Mouse (Mus musculus) embryonic facial prominence, embryonic 14.5 days (tissue): ENCODE data around the gene Psmg4. TPM values are rescaled to one million over a fixed set of nuclear protein-coding genes. Genes with fewer than 3 reads are reported as not detected.

Experiments used
- ATAC-seq: fragments of 200-750 bp; cut with Nextera tagmentation; 2 replicates; pipeline ENCODE4 v1.8.0; 2017; ENCODE audit warnings: low read depth, moderate number of reproducible peaks, moderate TSS enrichment
- DNase-seq: peaks from one replicate; pipeline ENCODE4 v3.0.0-alpha.2; 2015; ENCODE audit warnings: low spot score
- H3K27ac ChIP-seq: fragments of 300-500 bp; sonication (generic); replicated peaks from 2 replicates; pipeline ENCODE4 v1.5.1; 2014; ENCODE audit warnings: low read depth, mild to moderate bottlenecking, low read length, moderate library complexity
- H3K27me3 ChIP-seq: fragments of 300-500 bp; sonication (generic); replicated peaks from 2 replicates; pipeline ENCODE4 v1.6.1; 2014; ENCODE audit warnings: low read length; ENCODE audit not compliant: control insufficient read depth, insufficient read depth
- H3K36me3 ChIP-seq: fragments of 300-500 bp; sonication (generic); 2 replicates; pipeline ENCODE4 v1.6.1; 2014; ENCODE audit warnings: low read length, mixed read lengths; ENCODE audit not compliant: control insufficient read depth, insufficient read depth
- H3K4me1 ChIP-seq: fragments of 300-500 bp; sonication (generic); 2 replicates; pipeline ENCODE4 v1.6.1; 2014; ENCODE audit warnings: antibody characterized with exemption, low read length; ENCODE audit not compliant: control insufficient read depth, insufficient read depth
- H3K4me2 ChIP-seq: fragments of 300-500 bp; sonication (generic); 2 replicates; pipeline ENCODE4 v1.6.1; 2014; ENCODE audit warnings: low read depth, mild to moderate bottlenecking, low read length, moderate library complexity, mixed read lengths
- H3K4me3 ChIP-seq: fragments of 300-500 bp; sonication (generic); 2 replicates; pipeline ENCODE4 v1.5.1; 2014; ENCODE audit warnings: low read depth, mild to moderate bottlenecking, low read length
- H3K9ac ChIP-seq: fragments of 300-500 bp; sonication (generic); 2 replicates; pipeline ENCODE4 v1.6.1; 2014; ENCODE audit warnings: low read depth, mild to moderate bottlenecking, low read length, moderate library complexity, mixed read lengths
- H3K9me3 ChIP-seq: fragments of 300-500 bp; sonication (generic); 2 replicates; pipeline ENCODE4 v1.6.1; 2016; ENCODE audit warnings: low read length; ENCODE audit not compliant: control insufficient read depth
- WGBS: fragments of 180-500 bp; shearing (Covaris S2); extraction: QIAGEN DNeasy Blood & Tissue Kit; methylation state at CpG from one replicate; pipeline ENCODE4 v1.1.7; 2014; 5-methylcytosine and 5-hydroxymethylcytosine counted together
- polyA plus RNA-seq: library from polyadenylated mRNA; unstranded; fragments of >200 nt; fragmentation: Nextera tagmentation; extraction: Ambion mirVana; gene quantifications from 2 replicates; pipeline ENCODE4 v1.2.1, GENCODE M21; 2014

Psmg4 gene
- polyA plus RNA-seq, 1 experiment from 2014 or later = 76.5 TPM

- Histone ChIP-seq H3K4me2 (peak overlapping the region; percentile 85), H3K36me3 (no peaks in the 10 kb centered on the region), H3K9me3 (no peaks in the 10 kb centered on the region), H3K9ac (peak overlapping the region; percentile 53), H3K4me3 (peak overlapping the region; percentile 25), H3K27ac (no peak overlapping the region; the same call in 1 of the 2 replicates), H3K27me3 (no peaks in the 10 kb centered on the region), H3K4me1 (peaks cover 35% of the 10 kb centered on the region)
- 17% methylated on average over 15 of the region's 15 CpGs for WGBS
- no peak for ATAC-seq
- no peak for DNase-seq
Observed at GRCm38 (mm10) chr13:34133326-34134071, 29.3 kb upstream of the Psmg4 start.

GRCm38 (mm10) chr13:34134276-34134675 is 28.5 kb upstream of the Psmg4 start:
- peaks cover 35% of the 10 kb centered on the region for H3K4me1 ChIP-seq
- H3K9ac ChIP-seq = no peak overlapping the region
- ATAC-seq = no peak
- no peak overlapping the region; the same call in 1 of the 2 replicates for H3K27ac ChIP-seq
- 69% methylated on average over 7 of the region's 7 CpGs for WGBS
- peak overlapping the region; percentile 85; the same call in 1 of the 2 replicates for H3K4me2 ChIP-seq
- H3K36me3 ChIP-seq = no peaks in the 10 kb centered on the region
- no peak overlapping the region for H3K4me3 ChIP-seq
- no peaks in the 10 kb centered on the region for H3K27me3 ChIP-seq
- no peak for DNase-seq
- no peaks in the 10 kb centered on the region for H3K9me3 ChIP-seq

GRCm38 (mm10) chr13:34136605-34137004 is 26.2 kb upstream of the Psmg4 start:
- no peak overlapping the region for H3K4me3 ChIP-seq
- 0 out of 2 replicates have a peak overlapping the region, but pooled peaks have one; percentile 44 for H3K27ac ChIP-seq
- no peaks in the 10 kb centered on the region for H3K27me3 ChIP-seq
- ATAC-seq (peak; percentile 31; the same call in 1 of the 2 replicates), DNase-seq (peak; percentile 76)
- no peaks in the 10 kb centered on the region for H3K36me3 ChIP-seq
- peaks cover 22% of the 10 kb centered on the region for H3K4me1 ChIP-seq
- no peaks in the 10 kb centered on the region for H3K9me3 ChIP-seq
- WGBS = 41% methylated on average over 7 of the region's 7 CpGs
- H3K9ac ChIP-seq = no peak overlapping the region
- no peak overlapping the region for H3K4me2 ChIP-seq

- H3K36me3 ChIP-seq = no peaks in the 10 kb centered on the region
Observed at GRCm38 (mm10) chr13:34143389-34143788, 19.4 kb upstream of the Psmg4 start.

GRCm38 (mm10) chr13:34146916-34147315 is 15.8 kb upstream of the Psmg4 start:
- no peak for ATAC-seq

More at GRCm38 (mm10) chr13:34143389-34143788, 19.4 kb upstream of the Psmg4 start:
- Histone ChIP-seq H3K4me3 (no peak overlapping the region), H3K4me2 (no peak overlapping the region), H3K27me3 (no peaks in the 10 kb centered on the region), H3K27ac (no peak overlapping the region), H3K4me1 (no peaks in the 10 kb centered on the region), H3K9ac (no peak overlapping the region), H3K9me3 (no peaks in the 10 kb centered on the region)
- ATAC-seq (peak; percentile 41; the same call in 1 of the 2 replicates), DNase-seq (no peak)
- 45% methylated on average over 5 of the region's 5 CpGs for WGBS

GRCm38 (mm10) chr13:34148181-34148580 is 14.6 kb upstream of the Psmg4 start:
- H3K27me3 ChIP-seq = no peaks in the 10 kb centered on the region
- peak overlapping the region; percentile 86 for H3K27ac ChIP-seq
- H3K4me2 ChIP-seq = peak overlapping the region; percentile 59
- no peaks in the 10 kb centered on the region for H3K9me3 ChIP-seq
- H3K9ac ChIP-seq = no peak overlapping the region; the same call in 1 of the 2 replicates
- H3K4me3 ChIP-seq = no peak overlapping the region
- peaks cover 11% of the 10 kb centered on the region for H3K4me1 ChIP-seq
- no peak for DNase-seq
- ATAC-seq = no peak
- WGBS = 81% methylated on average over 3 of the region's 3 CpGs
- H3K36me3 ChIP-seq = no peaks in the 10 kb centered on the region

More at GRCm38 (mm10) chr13:34146916-34147315, 15.8 kb upstream of the Psmg4 start:
- Histone ChIP-seq H3K27me3 (no peaks in the 10 kb centered on the region), H3K4me1 (peaks cover 11% of the 10 kb centered on the region), H3K9ac (no peak overlapping the region), H3K36me3 (no peaks in the 10 kb centered on the region), H3K4me3 (no peak overlapping the region), H3K4me2 (no peak overlapping the region), H3K9me3 (no peaks in the 10 kb centered on the region), H3K27ac (no peak overlapping the region)
- DNase-seq = no peak
- 56% methylated on average over 3 of the region's 3 CpGs for WGBS

GRCm38 (mm10) chr13:34148767-34149392 is 13.9 kb upstream of the Psmg4 start:
- H3K9ac ChIP-seq = peak overlapping the region; percentile 55
- H3K4me3 ChIP-seq = peak overlapping the region; percentile 41
- 2% methylated on average over 23 of the region's 23 CpGs for WGBS
- H3K27me3 ChIP-seq = no peaks in the 10 kb centered on the region
- no peaks in the 10 kb centered on the region for H3K9me3 ChIP-seq
- peaks cover 11% of the 10 kb centered on the region for H3K4me1 ChIP-seq
- no peaks in the 10 kb centered on the region for H3K36me3 ChIP-seq
- H3K4me2 ChIP-seq = peak overlapping the region; percentile 59
- peak; percentile 89 for DNase-seq
- H3K27ac ChIP-seq = peak overlapping the region; percentile 86
- peak; percentile 87 for ATAC-seq

- 38% methylated on average over 5 of the region's 5 CpGs for WGBS
- DNase-seq = no peak
- Histone ChIP-seq H3K27me3 (no peaks in the 10 kb centered on the region), H3K4me1 (peaks cover 13% of the 10 kb centered on the region), H3K4me3 (peak overlapping the region; percentile 41), H3K4me2 (peak overlapping the region; percentile 59), H3K36me3 (no peaks in the 10 kb centered on the region), H3K9me3 (no peaks in the 10 kb centered on the region), H3K27ac (peak overlapping the region; percentile 86), H3K9ac (peak overlapping the region; percentile 55; the same call in 1 of the 2 replicates)
- ATAC-seq = no peak
Observed at GRCm38 (mm10) chr13:34149463-34150176, 13.1 kb upstream of the Psmg4 start.
